Mouse (Mus musculus): ENCODE measurements around the gene Fli1. TPM values are rescaled to one million over a fixed set of nuclear protein-coding genes. Genes with fewer than 3 reads are reported as not detected.

Gene Fli1
- total and polyA plus RNA-seq, 3 experiments = 13.8 to 171 (median 24.3) TPM

GRCm38 (mm10) chr9:32519101-32520051 is 23.3 kb downstream of the Fli1 start (continued):
- TF ChIP-seq RAD21 (IDR thresholded peaks at IDR 0.05; ENCODE audit: low read depth, low read length) (no peak), USF1 (IDR thresholded peaks at IDR 0.05; ENCODE audit: low read depth, low read length) (no peak), MAX (IDR thresholded peaks at IDR 0.05; ENCODE audit: low read length) (no peak), ZKSCAN1 (IDR thresholded peaks at IDR 0.05; ENCODE audit: low read depth, low read length) (no peak), ETS1 (IDR thresholded peaks at IDR 0.05; ENCODE audit: low read depth, low read length) (peak; percentile 53), SMC3 (IDR thresholded peaks at IDR 0.05; ENCODE audit: low read depth, low read length) (no peak), MAZ (IDR thresholded peaks at IDR 0.05; ENCODE audit: low read depth, low read length) (no peak), HCFC1 (IDR thresholded peaks at IDR 0.05; ENCODE audit: low read depth, low read length) (no peak), ZNF384 (IDR thresholded peaks at IDR 0.05; ENCODE audit: low read depth, low read length) (no peak), UBTF (IDR thresholded peaks at IDR 0.05; ENCODE audit: borderline replicate concordance, insufficient read depth, low read depth, low read length) (no peak), MYC (IDR thresholded peaks at IDR 0.05; ENCODE audit: low read depth, low read length) (no peak)

GRCm38 (mm10) chr9:32518351-32519075 is 24.1 kb downstream of the Fli1 start:
- H3K4me3 ChIP-seq (ENCODE audit: control insufficient read depth in 1 of 2, insufficient read depth in 1 of 2, low read depth in 2 of 2, low read length in 2 of 2) = no peak overlapping the region
- H3K36me3 ChIP-seq (ENCODE audit: control insufficient read depth in 1 of 2, insufficient read depth in 2 of 2, low read length in 2 of 2) = peaks cover 0 to 44% of the 10 kb centered on the region in 2 experiments; a peak in 2 of 4 replicates

DNA sequence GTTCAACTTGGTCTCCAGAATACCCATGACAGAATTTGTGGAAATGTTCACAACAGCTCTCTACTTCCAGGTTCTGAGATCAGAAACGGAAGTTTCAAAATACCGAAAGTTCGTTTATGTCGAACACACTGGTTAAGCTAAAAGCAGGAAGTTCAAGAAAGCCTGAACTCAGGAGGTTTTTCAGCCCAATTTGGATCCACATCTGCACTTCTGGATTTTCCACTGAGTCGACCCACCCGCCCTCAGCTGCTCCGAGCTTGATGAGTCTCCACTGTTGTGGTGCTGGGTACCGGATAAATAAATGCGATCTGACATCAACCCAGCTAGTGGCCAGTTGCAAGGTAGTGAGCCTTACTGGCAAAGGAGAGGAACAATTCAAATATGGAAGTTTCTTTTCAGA is 26.0 kb downstream of the Fli1 start:
- no peak overlapping the region for H3K4me3 ChIP-seq (ENCODE audit: control insufficient read depth in 1 of 2, insufficient read depth in 1 of 2, low read depth in 2 of 2, low read length in 2 of 2)
- peaks cover 32% of the 10 kb centered on the region for H3K79me2 ChIP-seq (ENCODE audit: control insufficient read depth, insufficient read depth, low read length, poor library complexity)
- no peak overlapping the region for H3K9ac ChIP-seq (ENCODE audit: control insufficient read depth, low read depth, low read length, poor library complexity, severe bottlenecking)
- DNase-seq (ENCODE audit: low read depth, low spot score) = peak; percentile 15
- H3K27ac ChIP-seq (ENCODE audit: control insufficient read depth, low read depth, low read length) = peak overlapping the region; percentile 22; the same call in 1 of the 2 replicates
- H3K4me1 ChIP-seq (ENCODE audit: control insufficient read depth in 1 of 2, insufficient read depth in 2 of 2, low read length in 2 of 2) = peaks cover 21 to 47% of the 10 kb centered on the region in 2 experiments
- no peaks in the 10 kb centered on the region for H3K27me3 ChIP-seq (ENCODE audit: control insufficient read depth in 1 of 2, insufficient read depth in 2 of 2, low read length in 2 of 2)
- no peak for TF ChIP-seq ZNF384 (IDR thresholded peaks at IDR 0.05; ENCODE audit: low read depth, low read length)
- TF ChIP-seq SMC3 (IDR thresholded peaks at IDR 0.05; ENCODE audit: low read depth, low read length) = no peak
- TF ChIP-seq MYC (IDR thresholded peaks at IDR 0.05; ENCODE audit: low read depth, low read length) = no peak
- no peak for TF ChIP-seq MAX (IDR thresholded peaks at IDR 0.05; ENCODE audit: low read length)
- TF ChIP-seq MYB (IDR thresholded peaks at IDR 0.05; ENCODE audit: low read depth, low read length) = no peak
- TF ChIP-seq MXI1 (IDR thresholded peaks at IDR 0.05; ENCODE audit: low read depth, low read length) = no peak
- TF ChIP-seq TAL1 (IDR thresholded peaks at IDR 0.05; ENCODE audit: low read length) = no peak
- no peak for TF ChIP-seq ETS1 (IDR thresholded peaks at IDR 0.05; ENCODE audit: low read depth, low read length)
- no peak for TF ChIP-seq EP300 (IDR thresholded peaks at IDR 0.05; ENCODE audit: low read depth in 1 of 2, low read length in 2 of 2)
- no peak for TF ChIP-seq MAZ (IDR thresholded peaks at IDR 0.05; ENCODE audit: low read depth, low read length)
- TF ChIP-seq E2F4 (IDR thresholded peaks at IDR 0.05; ENCODE audit: borderline replicate concordance, low read depth, low read length) = no peak
- TF ChIP-seq RCOR1 (IDR thresholded peaks at IDR 0.05; ENCODE audit: low read depth, low read length) = no peak
- TF ChIP-seq ZMIZ1 (IDR thresholded peaks at IDR 0.05; ENCODE audit: low read depth, low read length) = no peak
- TF ChIP-seq SIN3A (IDR thresholded peaks at IDR 0.05; ENCODE audit: low read length) = no peak
- no peak for TF ChIP-seq JUND (IDR thresholded peaks at IDR 0.05; ENCODE audit: low read depth, low read length)
- no peak for TF ChIP-seq TBP (IDR thresholded peaks at IDR 0.05; ENCODE audit: low read depth, low read length)
- TF ChIP-seq POLR2AphosphoS2 (IDR thresholded peaks at IDR 0.05; ENCODE audit: low read length) = no peak
- no peak for TF ChIP-seq USF1 (IDR thresholded peaks at IDR 0.05; ENCODE audit: low read depth, low read length)
- no peak for TF ChIP-seq KAT2A (conservative IDR thresholded peaks at IDR 0.05; ENCODE audit: low read depth, low read length)
- peaks cover 0 to 45% of the 10 kb centered on the region in 2 experiments; a peak in 2 of 4 replicates for H3K36me3 ChIP-seq (ENCODE audit: control insufficient read depth in 1 of 2, insufficient read depth in 2 of 2, low read length in 2 of 2)
- H3K9me3 ChIP-seq (replicated peaks; ENCODE audit: insufficient read depth, low read length) = no peaks in the 10 kb centered on the region

More at GRCm38 (mm10) chr9:32518351-32519075, 24.1 kb downstream of the Fli1 start:
- TF ChIP-seq MAFK (IDR thresholded peaks at IDR 0.05; ENCODE audit: borderline replicate concordance, low read depth, low read length) (no peak), TCF12 (IDR thresholded peaks at IDR 0.05; ENCODE audit: low read depth, low read length) (no peak), GABPA (IDR thresholded peaks at IDR 0.05; ENCODE audit: low read depth, low read length) (no peak), CHD2 (IDR thresholded peaks at IDR 0.05; ENCODE audit: low read length) (no peak), TAL1 (IDR thresholded peaks at IDR 0.05; ENCODE audit: low read length) (no peak), TBP (IDR thresholded peaks at IDR 0.05; ENCODE audit: low read depth, low read length) (no peak), ETS1 (IDR thresholded peaks at IDR 0.05; ENCODE audit: low read depth, low read length) (no peak), SIN3A (IDR thresholded peaks at IDR 0.05; ENCODE audit: low read length) (no peak)
- Histone ChIP-seq H3K27ac (ENCODE audit: control insufficient read depth, low read depth, low read length) (no peak overlapping the region), H3K9ac (ENCODE audit: control insufficient read depth, low read depth, low read length, poor library complexity, severe bottlenecking) (no peak overlapping the region), H3K27me3 (ENCODE audit: control insufficient read depth in 1 of 2, insufficient read depth in 2 of 2, low read length in 2 of 2) (no peaks in the 10 kb centered on the region), H3K9me3 (replicated peaks; ENCODE audit: insufficient read depth, low read length) (no peaks in the 10 kb centered on the region), H3K4me1 (ENCODE audit: control insufficient read depth in 1 of 2, insufficient read depth in 2 of 2, low read length in 2 of 2) (peaks cover 28 to 41% of the 10 kb centered on the region in 2 experiments), H3K79me2 (ENCODE audit: control insufficient read depth, insufficient read depth, low read length, poor library complexity) (peaks cover 34% of the 10 kb centered on the region)
- no peak for DNase-seq (ENCODE audit: low read depth, low spot score)
